8 mouse cellular contexts compared by ENCODE assay signal in genomic region chr5:3289991-3290417, GRCm38 (mm10). TPM values are rescaled to one million over a fixed set of nuclear protein-coding genes. Genes with fewer than 3 reads are reported as not detected.
A peak's percentile ranks its signal among the peaks of the same experiment; 100 is the strongest.
DNase-seq lines count a peak whose midpoint lies in the region; ATAC-seq lines count a peak whose summit lies in the region.
"Not testable (repeated sequence)": the region's sequence is repeated elsewhere in the genome, so short reads cannot be mapped to it uniquely, and the experiment has no call there.

No protein-coding gene starts in this region.

- peak; percentile 29 for DNase-seq in adrenal gland, adult 2 months
- peak; percentile 6 for DNase-seq in embryonic facial prominence, embryonic 11.5 days (ENCODE audit: low spot score)
- peak; percentile 30 to 36 for DNase-seq in heart, adult 18-20 months
- DNase-seq in heart, postnatal 4 days, result peak; percentile 76
- DNase-seq in kidney, postnatal 36 days, result peak; percentile 11 to 30
- peak; percentile 37 for DNase-seq in lung, postnatal 36 days
- DNase-seq in testis, postnatal 10 days (ENCODE audit: low spot score), result peak; percentile 45

- H3K4me2 ChIP-seq in embryonic facial prominence, embryonic 11.5 days (ENCODE audit: low read depth, low read length); neural tube, embryonic 14.5 days (ENCODE audit: low read depth, low read length): not testable (repeated sequence)

- not testable (repeated sequence) for H3K27ac ChIP-seq in embryonic facial prominence, embryonic 11.5 days (replicated peaks; ENCODE audit: low read depth, low read length); neural tube, embryonic 14.5 days (ENCODE audit: low read depth, low read length)

- WGBS in embryonic facial prominence, embryonic 11.5 days, result 8% methylated on average over 8 of the region's 8 CpGs
- WGBS in neural tube, embryonic 14.5 days, result 12% methylated on average over 8 of the region's 8 CpGs

- not testable (repeated sequence) for H3K4me1 ChIP-seq in embryonic facial prominence, embryonic 11.5 days (ENCODE audit: control insufficient read depth, insufficient read depth, low read length); neural tube, embryonic 14.5 days (ENCODE audit: control insufficient read depth, insufficient read depth, low read length)

- H3K9ac ChIP-seq in embryonic facial prominence, embryonic 11.5 days (replicated peaks; ENCODE audit: low read length); neural tube, embryonic 14.5 days (replicated peaks; ENCODE audit: low read depth, low read length): not testable (repeated sequence)

- ATAC-seq in embryonic facial prominence, embryonic 11.5 days (replicated peaks; ENCODE audit: insufficient number of reproducible peaks, low FRiP score, low TSS enrichment, low read depth), result not testable (repeated sequence)
- peak; percentile 68; the same call in 1 of the 2 replicates for ATAC-seq in neural tube, embryonic 14.5 days (ENCODE audit: low read depth)

- H3K9me3 ChIP-seq in embryonic facial prominence, embryonic 11.5 days (replicated peaks; ENCODE audit: control insufficient read depth, low read length); neural tube, embryonic 14.5 days (ENCODE audit: control insufficient read depth, low read length): not testable (repeated sequence)

- H3K4me3 ChIP-seq in embryonic facial prominence, embryonic 11.5 days (ENCODE audit: low read depth, low read length); neural tube, embryonic 14.5 days (ENCODE audit: low read depth, low read length): not testable (repeated sequence)

- H3K36me3 ChIP-seq in embryonic facial prominence, embryonic 11.5 days (replicated peaks; ENCODE audit: control insufficient read depth, insufficient read depth, low read depth, low read length); neural tube, embryonic 14.5 days (ENCODE audit: control insufficient read depth, insufficient read depth, low read length): not testable (repeated sequence)

- H3K27me3 ChIP-seq in embryonic facial prominence, embryonic 11.5 days (ENCODE audit: control insufficient read depth, insufficient read depth, low read length); neural tube, embryonic 14.5 days (ENCODE audit: control insufficient read depth, insufficient read depth, low read length): not testable (repeated sequence)

RNA-seq across cellular contexts. Expression of gene Cdk6, which starts 51.3 kb away (rescaled TPM):
- total RNA-seq in adrenal gland, adult 2 months (2021), result 10 to 100 TPM; 10.8 to 12.4 TPM
- polyA plus RNA-seq in adrenal gland, adult 2 months (2012; rRNA removed), result 3.4 and 5.4 TPM in 2 replicates
- polyA plus RNA-seq in embryonic facial prominence, embryonic 11.5 days (2014; fragmentation: Nextera tagmentation; extraction: Ambion mirVana), result 17.2 and 21.2 TPM in 2 replicates
- 1 to 10 TPM; 7.3 to 8.5 TPM for total RNA-seq in heart, adult 18-20 months (2021)
- 10 to 100 TPM; 45.6 to 47.5 TPM for total RNA-seq in heart, postnatal 4 days (2021)
- polyA plus RNA-seq in neural tube, embryonic 14.5 days (2014; fragmentation: Nextera tagmentation; extraction: Ambion mirVana), result 12.2 and 12.7 TPM in 2 replicates

Comparison
In these comparisons a context has a peak if more than half of its experiments do, and no peak if none do; other contexts are left out.
1. DNase-seq: peak in every context shown above with its lines; median percentile 76 in heart, postnatal 4 days; 45 in testis, postnatal 10 days; 37 in lung, postnatal 36 days; 33 in heart, adult 18-20 months; 29 in adrenal gland, adult 2 months; 20 in kidney, postnatal 36 days; 6 in embryonic facial prominence, embryonic 11.5 days.